Mouse (Mus musculus) layer of hippocampus, postnatal 10 days (tissue): ENCODE results near the gene Dnajb14. TPM values are rescaled to one million over a fixed set of nuclear protein-coding genes. Genes with fewer than 3 reads are reported as not detected.
"Not testable (repeated sequence)": the region's sequence is repeated elsewhere in the genome, so short reads cannot be mapped to it uniquely, and the experiment has no call there.

Source experiments
- DNase-seq, 2 experiments: peaks; one replicate each; pipeline ENCODE4 v3.0.0; 2021; ENCODE audit warnings: low spot score in 2 of 2
- total RNA-seq, 2 experiments: library from RNA; stranded (reverse); gene quantifications; 2 replicates each; pipeline ENCODE4 v1.2.3; 2021

The Dnajb14 gene
- total RNA-seq, 2 experiments from 2014 or later, result 40.1 to 44.9 TPM

DNA sequence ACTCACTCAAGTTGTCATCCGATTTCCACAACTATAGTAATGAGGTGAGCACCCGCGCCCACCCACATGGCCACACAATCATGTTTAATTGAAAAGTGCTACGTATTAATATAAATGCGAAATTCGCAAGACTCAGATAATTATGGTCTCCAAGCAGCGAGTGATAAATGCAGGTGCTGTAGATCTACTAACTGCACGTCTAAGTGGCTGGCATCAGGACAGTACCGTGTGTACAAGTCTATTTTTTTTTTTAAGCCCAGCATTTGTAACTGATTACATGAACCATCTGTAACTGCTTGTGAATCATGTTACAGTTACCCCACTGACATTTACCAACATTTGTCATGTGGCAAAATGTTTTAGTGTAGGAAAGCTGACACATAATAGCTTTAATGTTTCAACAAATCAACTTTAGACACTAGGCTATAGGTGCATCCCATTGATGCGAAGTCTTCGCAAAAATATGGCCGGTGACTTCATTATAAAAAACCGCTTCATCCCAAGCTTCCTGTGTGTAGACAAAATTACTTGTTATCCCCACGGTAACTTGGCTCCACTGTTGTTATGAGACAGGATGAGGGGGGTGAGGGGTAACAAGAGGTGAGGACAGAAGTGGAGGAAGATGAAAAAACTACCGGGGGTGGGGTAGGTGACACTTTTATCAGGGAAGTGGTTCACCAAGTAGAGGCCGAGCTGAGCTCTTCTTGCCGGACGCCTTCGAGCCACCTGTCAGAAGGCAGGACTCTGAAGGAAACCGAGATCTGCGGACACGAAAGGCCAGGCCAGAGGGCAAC is 3.9 kb upstream of the Dnajb14 start:
- no peak for DNase-seq

DNA sequence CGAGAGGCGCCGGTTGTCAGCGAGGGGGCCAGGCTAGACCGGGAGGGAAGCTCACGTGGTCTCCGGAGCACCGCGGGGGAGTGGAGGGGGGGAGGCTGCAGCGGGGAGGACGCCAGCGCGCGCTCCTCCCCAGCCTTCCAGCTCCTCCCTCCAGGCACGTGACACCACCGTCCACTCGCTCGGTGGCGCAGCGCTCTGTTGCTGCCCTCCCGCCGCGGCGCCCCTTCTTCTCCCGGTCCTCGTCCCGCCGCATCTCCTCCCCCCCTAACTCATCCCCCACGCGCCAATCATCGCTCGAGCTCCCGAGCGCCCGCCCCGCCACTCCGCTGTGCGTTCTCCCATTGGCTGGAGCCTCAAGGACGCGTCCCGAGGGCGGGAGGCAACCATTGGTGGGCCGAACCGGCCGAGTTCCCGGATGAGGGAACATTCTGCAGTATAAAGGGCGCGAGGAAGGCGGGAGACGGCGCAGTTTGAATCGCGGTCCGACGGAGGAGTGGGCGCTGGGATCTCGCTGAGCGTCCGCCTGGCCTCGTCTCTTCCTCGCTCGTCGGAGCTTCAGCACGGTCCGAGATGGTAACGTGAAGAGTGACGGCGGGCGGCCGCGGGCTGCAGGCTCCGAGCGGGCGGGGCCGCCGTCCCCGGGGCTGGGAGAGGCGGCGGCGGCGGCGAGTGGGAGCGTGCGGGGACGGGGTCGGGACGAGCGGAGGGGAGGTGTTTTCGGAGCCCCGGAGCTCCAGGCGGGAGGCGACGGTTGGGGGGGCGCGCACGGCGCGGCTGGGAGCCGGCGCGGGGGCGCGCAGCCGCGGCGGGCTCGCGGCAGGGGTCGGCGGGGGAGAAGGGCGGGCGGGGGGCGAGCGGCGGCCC is 3.1 kb upstream of the Dnajb14 start, which contains the start of gene H2afz:
Gene H2afz, plus strand, starts transcription at position 364 of the 864 bp plus-strand sequence.
- DNase-seq, result peak; percentile 99

DNA sequence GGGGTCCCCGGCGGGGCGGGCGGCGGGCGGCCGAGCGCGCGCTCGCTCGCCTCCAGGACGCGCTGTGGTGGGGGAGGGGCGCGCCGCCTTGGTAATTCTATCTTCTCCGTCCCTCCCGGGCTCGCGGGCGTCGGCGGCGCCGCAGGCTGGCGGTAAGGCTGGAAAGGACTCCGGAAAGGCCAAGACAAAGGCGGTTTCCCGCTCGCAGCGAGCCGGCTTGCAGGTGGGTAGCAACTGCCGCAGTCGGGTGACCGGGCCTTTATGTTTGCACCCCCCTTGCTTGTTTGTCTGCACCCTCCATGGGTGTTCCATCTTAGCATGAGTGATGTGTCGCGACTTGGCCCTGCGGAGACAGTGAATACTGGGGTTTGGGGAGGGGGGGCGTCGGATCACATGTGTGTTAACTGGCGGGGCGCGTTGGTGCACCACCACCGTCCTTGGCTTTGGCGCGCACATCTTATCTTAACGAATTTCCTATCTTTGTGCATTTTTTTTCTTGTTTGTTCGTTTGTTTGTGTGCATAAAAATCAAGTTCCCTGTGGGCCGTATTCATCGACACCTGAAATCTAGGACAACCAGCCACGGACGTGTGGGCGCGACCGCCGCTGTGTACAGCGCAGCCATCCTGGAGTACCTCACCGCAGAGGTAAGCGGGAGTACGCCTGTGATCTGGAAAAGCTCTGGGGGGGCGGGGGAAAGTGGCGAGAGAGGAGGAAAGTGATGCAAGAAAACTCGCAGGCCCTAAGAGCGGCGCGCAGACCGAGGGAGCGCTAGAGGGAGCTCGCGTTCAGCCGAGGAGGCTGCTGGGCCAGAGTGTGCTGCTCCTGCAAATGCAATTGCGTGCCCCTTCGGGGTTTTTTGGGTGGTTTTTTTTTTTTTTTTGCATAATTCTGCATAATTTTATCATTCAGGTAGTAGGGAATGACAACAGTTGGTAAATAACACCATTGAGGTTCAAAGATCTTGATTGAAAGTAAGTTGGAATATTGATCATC is 2.2 kb upstream of the Dnajb14 start:
- DNase-seq, result peak; percentile 88 to 91

DNA sequence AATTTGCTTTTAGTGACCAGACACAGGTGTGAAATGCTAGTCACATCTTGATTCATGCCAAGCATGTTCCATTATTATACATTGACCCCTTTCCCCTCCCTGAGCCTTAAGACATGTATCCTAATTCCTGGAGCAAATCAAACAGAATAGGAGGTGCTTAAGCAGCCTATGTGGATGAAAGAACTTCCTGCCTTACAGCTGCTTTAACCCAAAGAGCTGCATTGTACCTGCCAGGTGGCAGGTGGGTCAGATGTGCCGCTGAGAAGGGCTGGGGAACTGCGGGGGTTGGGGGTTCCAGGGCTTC is 390 bp upstream of the Dnajb14 start:
- no peak for DNase-seq

DNA sequence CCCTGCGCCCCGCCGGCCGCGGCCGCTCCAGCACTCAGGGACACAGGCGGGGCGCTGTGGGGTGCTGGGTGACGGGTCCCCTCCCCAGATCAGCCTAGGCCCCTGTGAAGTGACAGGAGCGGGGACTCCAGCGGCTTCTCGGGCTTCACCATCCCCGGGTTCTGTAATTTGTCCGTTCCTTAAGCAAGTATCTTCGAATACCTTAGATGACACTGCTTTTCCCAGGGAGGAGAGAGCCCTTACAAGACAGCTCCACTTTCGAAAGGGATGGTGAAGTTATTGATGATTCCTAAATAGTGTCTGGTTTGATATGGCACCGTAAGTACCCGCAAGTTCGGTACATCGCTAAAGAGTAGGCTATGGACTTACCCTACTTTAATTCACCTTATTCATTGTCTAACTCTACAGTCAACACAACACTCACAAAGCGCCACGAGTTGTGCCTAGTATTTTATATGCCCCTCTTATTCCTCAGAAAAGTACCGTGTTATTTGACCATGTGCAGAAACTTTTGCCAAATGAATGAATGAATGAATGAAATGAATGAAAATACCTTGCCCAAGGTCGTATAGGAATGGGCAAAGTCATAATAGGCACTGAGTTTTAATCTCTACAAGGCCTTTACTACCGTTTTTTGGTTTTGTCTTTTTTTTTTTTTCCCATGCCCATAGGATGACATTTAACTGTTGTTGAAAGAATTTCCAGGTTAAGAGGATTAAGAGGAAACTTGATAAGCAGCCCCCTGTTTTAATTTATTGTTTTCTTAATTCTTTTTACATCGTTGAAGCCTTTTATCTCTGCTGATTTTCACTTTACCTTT is 829 bp downstream of the Dnajb14 start:
- DNase-seq, result no peak

DNA sequence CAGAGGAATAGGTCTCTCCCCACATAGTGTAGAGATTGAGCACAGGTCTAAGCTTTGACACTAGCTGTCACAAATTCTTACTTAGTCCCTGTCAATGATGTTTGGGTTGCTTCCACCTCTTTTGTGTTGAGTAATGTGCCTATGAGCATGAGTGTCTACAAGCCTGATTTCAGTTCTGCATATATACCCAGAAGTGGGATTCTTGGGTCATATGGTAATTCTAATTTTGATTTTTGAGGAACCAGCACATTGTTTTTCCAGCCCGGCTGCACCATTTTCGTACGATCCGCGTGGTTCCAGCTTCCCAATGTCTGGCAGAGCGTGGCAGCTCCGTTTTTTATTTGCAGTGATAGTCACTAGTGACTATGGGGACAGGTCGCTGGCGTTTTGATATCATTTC is 1.9 kb downstream of the Dnajb14 start:
- DNase-seq, result no peak

DNA sequence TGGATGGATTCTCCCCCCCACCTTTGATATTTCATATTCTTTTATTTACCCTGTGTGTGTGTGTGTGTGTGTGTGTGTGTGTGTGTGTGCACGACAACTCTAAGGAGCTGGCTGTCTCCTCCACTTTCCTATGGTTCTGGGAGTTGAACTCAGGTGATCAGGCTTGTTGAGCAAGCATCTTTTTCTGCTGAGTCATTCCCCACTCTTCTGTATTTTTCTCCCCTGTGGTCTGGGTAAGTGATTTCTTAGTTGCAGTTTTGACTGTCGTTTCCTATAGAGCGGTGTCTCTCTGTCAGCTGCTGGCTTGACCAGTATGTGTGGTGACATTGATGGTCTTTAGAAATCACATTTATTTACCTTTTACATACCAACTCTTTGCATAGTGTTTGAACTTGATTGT is 11.8 kb downstream of the Dnajb14 start:
- no peak for DNase-seq

DNA sequence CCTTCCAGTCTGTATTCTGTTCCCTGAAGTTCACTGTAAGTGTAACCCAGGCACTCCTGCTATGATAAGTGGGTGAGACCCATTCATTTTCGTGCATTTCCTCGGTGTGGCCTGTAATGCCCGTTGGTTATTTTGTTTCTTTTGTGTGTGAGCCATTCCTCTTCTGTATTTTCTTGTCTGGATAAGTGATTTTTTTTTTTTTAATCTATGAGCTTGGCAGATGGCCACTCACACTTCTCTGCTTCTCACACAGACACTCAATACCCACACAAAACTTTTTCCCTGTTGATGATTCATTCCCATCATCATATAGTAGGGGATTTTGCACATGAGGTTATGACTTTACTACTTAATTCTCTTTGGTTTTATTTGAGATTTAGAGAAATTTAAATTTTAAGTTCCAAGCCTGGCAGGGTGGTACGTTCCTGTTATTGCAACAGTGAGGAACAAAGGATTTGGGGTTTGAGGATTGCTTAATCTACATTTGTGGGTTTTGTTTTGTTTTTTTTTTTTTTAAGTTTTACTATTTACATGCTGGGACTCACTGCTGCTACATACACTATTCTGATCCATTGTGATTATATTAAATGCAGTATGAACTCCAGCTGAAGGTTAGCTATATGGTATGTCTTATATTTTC is 12.8 kb downstream of the Dnajb14 start:
- DNase-seq, result no peak

DNA sequence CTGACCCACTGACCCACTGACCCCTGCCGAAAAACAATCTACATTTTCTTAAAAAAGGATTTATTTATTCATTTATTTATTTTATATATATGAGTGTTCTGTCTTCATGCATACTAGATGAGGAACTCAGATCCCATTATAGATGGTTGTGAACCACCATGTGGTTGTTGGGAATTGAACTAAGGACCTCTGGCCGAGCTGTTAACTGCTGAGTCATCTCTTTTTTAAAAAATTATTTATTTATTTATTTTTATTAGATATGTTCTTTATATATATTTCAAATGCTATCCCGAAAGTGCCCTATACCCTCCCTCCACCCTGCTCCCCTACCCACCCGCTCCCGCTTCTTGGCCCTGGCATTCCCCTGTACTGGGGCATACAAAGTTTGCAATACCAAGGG is 13.6 kb downstream of the Dnajb14 start:
- no peak for DNase-seq

DNA sequence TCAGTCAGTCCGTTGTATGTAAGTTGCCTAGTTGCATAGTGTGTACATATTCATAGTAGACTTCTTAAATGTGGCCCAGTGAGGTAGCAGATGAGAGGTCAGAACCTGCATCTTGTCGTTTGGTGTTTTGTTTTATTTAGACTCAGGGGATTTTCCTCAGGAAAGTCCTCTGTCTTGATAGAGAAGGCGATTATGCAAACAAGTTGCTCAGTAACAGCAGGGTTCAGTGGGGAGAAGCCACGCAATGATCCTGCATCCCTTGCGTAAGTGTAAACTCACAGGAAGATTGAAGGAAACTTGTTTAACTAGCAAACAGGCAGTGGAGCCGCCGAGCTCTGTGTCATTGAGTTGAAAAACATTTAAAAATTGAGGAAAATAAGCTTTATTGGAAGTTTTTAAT is 20.5 kb downstream of the Dnajb14 start:
- DNase-seq, result no peak

DNA sequence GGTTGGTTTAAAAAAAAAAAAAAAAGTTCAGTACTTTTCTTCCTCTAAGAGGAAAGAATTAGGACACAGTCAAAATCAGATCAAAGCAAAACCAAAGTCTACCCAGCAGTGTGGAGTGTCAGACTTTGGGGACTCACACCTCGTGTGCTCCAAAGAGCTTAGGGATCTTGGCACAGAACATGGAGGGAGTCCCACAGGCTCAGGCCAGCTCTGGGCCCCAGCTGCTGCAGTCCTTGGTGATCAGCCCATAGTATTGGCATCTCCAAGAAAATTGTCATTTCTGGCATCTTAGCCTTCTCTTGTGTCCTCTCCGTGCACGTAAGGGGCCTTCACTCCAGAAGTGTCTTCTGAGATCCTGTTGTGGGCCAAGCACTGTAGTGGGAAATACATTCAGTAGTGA is 23.6 kb downstream of the Dnajb14 start:
- DNase-seq, result no peak

DNA sequence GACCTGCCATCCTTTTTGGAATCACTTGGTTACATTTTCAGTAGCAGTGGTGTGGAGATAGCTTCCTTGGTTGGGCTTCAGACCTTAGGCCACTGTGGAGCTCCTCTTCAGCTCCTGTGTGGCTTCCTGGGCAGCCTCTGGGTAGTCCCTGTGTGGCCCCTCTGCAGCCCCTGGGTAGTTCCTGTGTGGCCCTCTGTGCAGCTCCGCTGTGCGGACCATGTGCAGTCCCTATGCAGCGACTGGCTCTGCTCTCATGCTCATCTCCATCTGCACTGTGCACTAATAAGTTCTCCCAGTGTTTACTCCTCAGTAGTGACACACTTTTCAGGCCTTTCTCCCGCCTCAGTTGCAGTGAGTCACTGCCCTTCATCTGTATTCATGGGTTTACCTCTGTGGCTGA is 24.6 kb downstream of the Dnajb14 start:
- no peak for DNase-seq

DNA sequence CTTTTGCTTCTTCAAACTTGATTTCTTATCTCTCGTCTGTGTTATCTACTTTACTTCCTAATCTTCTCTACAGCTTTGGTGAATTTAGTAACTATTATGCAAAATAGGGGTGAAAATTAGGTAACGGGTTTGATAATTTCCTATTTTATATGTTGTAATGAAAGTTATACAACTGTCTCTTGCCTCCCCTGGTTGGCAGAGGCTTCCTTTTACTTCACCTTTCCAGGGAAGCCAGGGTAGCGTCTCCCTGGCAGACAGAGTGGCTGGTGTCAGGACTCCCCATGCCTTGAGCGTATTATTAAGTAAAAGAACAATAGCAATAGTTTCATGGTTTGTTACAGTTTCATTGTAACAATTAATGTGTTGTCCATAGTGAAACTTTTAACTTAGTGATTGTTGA is 26.3 kb downstream of the Dnajb14 start:
- no peak for DNase-seq

DNA sequence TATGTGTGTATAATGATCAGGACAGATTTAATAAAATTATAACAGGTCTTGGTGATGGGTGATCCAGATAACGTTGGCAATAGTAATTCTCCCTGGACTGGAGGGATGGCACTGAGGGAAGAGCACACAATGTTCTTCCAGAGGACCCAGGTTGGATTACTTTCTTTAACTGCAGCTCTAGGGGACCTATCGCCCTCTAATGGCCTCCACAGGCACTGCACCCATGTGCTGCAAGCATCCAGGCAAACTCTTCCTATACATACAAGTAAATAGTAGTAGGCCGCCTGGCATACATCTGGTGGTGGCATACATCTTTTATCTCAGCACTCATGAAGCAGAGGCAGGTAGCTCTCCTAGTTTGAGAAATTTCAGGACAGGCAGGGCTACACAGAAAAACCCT is 27.7 kb downstream of the Dnajb14 start:
- DNase-seq, result no peak

DNA sequence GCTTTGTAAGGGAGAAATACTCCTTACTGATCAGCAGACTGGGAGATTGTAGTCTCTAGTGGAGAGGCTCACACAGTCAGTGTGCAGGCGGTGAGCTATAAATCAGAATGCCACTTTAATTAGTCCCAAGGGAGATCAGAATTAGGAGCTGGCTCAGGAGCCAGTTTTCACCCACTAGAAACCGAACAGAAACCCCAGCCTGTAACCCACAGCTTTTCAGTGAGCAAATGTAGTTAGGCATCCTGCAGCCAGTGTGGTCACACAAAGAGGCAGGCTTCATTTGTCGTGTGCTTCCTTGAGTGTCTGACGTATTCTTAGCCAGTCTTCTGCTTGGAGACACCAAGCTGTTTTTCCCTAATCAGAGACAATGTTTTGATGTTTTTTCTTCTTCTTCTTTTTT is 28.9 kb downstream of the Dnajb14 start:
- no peak for DNase-seq

DNA sequence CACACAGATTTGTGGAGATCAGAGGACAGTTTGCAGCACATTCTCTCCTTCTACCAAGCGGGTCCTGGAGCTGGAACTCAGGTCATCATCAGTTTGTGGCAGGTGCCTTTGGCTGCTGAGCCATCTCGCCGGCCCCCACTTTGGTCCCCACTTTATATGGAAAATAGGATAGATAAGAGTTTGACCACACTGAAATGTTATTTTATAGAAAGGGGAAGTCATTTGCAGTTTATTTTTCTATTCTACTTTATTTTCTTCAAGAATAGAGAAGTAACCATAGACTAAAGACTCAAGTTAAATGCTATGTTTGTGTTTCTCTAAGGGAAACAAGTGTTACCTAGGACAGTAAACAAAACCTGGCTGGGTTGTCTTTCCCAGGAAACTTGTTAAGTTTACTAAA is 29.4 kb downstream of the Dnajb14 start:
- no peak for DNase-seq

DNA sequence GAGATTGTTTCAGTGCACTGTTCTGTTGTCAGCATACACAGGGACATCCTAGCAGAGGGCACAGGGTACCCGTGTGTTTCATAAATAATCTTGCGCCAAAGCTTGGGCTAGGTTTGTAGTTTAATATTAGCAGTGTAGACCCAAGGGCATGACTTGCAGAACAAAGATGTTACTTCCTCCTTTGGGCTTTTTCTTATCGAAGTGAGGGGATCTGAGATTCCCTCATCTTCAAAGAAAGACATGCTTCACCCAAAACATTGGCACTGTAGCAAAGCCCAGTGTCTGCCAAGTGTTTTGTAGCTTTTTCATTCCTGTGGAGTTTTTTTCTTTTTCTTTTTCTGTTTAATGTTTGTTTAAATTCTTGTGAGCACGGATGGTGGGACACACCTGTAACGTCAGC is 30.2 kb downstream of the Dnajb14 start:
- no peak for DNase-seq

DNA sequence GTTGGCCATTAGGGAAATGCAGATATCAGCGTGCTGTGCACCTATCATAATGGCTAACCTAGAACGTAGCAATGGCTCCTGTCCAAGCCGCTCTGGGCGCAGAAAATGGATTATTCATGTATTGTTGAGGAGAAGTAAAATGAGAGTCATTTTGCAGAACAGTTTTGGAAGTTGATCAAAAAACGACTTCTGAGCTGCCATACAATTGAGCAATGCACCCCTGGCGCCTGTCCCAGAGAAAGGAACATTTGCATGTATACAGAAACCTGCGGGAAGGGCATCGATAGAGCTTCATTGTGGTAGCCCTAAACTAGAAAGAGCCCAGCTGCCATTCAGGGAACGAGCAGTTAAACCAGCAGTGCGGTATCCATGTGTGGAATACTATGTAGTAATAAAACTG is 32.7 kb downstream of the Dnajb14 start:
- no peak for DNase-seq

DNA sequence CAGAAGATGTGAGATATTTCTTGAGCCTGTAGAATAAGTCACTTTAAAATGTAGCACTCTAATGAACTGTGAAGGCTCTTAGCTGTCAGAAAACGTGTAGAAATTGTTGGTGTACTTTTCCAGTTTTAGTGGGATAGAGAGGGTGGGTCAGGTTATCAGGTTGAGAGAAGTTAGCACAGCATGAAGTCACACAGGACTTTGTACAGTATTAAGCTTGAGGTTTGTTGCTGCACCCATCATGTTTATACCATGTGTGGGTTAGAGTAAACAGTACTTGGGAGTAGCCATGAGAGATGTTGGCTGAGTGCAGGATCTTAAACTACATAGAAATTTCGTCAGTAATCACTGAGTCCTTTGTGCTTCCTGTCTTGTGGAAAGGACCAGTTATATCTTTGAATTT is 45.6 kb downstream of the Dnajb14 start:
- no peak for DNase-seq

DNA sequence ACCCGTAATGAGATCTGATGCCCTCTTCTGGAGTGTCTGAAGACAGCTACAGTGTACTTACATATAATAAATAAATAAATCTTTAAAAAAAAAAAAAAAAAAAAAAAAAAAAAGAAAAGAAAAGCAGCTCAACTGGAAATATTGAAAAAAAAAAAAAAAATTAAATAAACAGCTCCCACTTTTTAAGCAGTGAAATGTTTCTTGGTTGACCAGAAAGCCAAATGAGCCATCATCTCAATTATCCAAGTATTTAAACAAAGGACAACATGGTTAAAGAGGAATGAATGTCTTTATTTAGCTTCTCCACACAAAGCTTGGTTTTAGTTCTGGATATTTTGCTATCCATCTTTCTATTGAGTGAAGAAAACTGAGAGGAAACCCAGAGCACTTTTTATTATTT is 47.1 kb downstream of the Dnajb14 start:
- DNase-seq, result not testable (repeated sequence)
